Mouse (Mus musculus): ENCODE measurements at regions not wholly inside any gene's neighbourhood (a gene's known extent, or its start where the extent isn't known, plus 50 kb on each side); places are given as distances from the start of the nearest gene placed in this dataset.

- DNase-seq (ENCODE audit: low spot score) = no peak
Observed at GRCm38 (mm10) chr13:41899281-41899680, 51.8 kb upstream of the Adtrp start.

GRCm38 (mm10) chr13:41897481-41898317, 50.2 kb upstream of the Adtrp start:
- DNase-seq (ENCODE audit: low spot score) = no peak
